Mouse (Mus musculus): ENCODE results near the gene Glrx2. TPM values are rescaled to one million over a fixed set of nuclear protein-coding genes. Genes with fewer than 3 reads are reported as not detected.

Gene Glrx2
- polyA plus RNA-seq (2012; rRNA removed), result 93.1 and 94.4 TPM in 2 replicates

DNA sequence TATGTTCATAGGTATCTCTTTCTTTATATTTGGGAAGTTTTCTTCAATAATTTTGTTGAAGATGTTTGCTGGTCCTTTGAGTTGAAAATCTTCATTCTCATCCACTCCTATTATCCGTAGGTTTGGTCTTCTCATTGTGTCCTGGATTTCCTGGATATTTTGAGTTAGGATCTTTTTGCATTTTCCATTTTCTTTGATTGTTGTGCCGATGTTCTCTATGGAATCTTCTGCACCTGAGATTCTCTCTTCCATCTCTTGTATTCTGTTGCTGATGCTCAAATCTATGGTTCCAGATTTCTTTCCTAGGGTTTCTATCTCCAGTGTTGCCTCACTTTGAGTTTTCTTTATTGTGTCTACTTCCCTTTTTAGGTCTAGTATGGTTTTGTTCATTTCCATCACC lies at the start of gene Glrx2:
TSS of gene Glrx2 (plus strand) at position 301 of the 400 bp plus-strand sequence.

DNA sequence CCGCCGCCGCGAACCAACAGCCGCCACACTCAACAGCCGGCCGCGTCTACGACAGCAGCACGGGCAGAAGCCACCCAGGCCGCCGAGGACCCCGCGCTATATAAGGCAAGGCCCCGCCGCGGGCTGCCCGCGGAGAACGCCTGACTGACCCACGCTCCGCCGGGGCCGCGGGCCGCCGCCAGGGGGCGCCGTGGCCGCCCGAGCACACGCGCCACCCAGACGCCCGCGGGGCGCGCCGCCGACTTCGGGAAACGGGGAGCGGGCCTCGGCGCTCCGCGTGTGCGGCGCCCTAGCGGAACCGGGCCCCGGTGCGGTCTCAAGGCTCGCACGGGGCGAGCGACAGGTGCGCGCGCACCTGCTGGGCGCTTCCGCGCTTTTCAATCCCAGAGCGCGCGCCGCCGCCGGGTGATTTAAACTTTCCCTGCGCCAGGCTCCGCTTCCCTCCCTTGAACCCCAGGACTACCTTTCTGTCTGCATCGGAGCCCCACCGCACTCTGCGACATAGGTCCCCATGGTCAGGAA lies 13.3 kb upstream of the Glrx2 start, which contains the start of gene Cdc73:
TSS of gene Cdc73 (minus strand) at position 153 of the 522 bp plus-strand sequence.

DNA sequence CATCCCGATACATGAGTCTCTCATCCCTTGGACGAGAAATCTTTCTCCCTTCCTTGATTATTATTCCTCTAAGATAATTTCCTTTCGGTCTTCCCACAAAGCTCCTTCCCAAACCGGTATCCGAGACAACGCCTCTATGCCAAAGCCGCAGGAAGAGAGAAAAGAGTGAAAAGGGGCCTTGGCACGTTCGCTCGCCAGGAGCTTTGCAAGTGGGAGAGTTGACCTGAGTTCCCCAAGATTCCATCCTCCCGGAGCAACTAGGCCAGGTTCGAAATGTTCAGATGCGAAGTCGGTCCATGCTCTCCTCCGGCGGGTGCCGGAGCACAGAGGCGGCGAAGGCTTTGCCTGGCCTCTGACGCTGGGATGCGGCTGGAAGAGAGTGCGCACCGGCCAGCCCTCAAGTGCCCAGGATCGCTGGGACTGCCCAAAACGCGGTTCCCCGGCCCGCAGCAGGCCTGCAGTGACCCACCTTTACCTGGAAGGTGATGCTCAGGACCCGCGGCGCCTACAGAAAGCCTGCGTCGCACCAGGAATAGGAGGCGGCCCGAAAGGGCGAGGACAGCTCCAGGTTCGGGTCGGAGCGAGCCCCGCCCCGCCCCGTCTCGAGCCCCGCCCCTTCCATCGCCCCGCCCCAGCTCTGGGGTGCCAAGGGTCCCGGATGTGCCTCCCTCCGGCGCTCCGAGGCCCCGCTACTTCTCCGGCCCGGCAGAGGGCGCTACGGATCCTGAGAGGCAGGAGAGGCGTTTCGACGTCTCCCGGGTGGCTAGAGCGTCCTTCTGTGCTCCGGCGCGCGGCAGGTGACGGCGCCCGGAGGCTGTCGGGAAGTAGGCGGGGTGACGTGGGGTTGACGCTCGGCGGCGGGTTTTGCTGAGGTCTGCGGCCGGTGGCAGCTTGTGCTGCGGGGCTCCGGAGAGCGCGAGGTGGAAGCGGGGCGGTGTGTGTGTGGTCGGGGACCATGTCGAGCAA lies 60.6 kb downstream of the Glrx2 start, which contains the start of the genes Trove2 and Uchl5:
TSS of gene Trove2 (minus strand) at position 623 of the 966 bp plus-strand sequence.
TSS of gene Uchl5 (plus strand) at position 827 of the 966 bp plus-strand sequence.

Other genes starting within 250 kb of the Glrx2 start
- 7.7 TPM in 2 replicates for gene B3galt2, start 75.7 kb upstream of the Glrx2 start, polyA plus RNA-seq (2012; rRNA removed)
- gene Cdc73, start 13.4 kb upstream of the Glrx2 start, polyA plus RNA-seq (2012; rRNA removed), result 13.6 and 15.0 TPM in 2 replicates
- 16.9 and 17.1 TPM in 2 replicates for gene Trove2, start 60.7 kb downstream of the Glrx2 start, polyA plus RNA-seq (2012; rRNA removed)
- 18.5 and 19.1 TPM in 2 replicates for gene Uchl5, start 60.9 kb downstream of the Glrx2 start, polyA plus RNA-seq (2012; rRNA removed)